Mouse (Mus musculus) lung, adult 2 months (tissue): Measurements from ENCODE around the gene Atoh7.

ENCODE experiments used
- CTCF ChIP-seq: fragments of 200-500 bp; IDR thresholded peaks from 2 replicates; pipeline ENCODE4 v1.5.1; 2011; ENCODE audit warnings: mild to moderate bottlenecking, low read length, control low read depth; ENCODE audit not compliant: insufficient read depth
- POLR2A ChIP-seq: fragments of 200-500 bp; IDR thresholded peaks from 2 replicates; pipeline ENCODE4 v1.6.1; 2011; ENCODE audit warnings: low read depth, mild to moderate bottlenecking, control low read depth, low read length, borderline replicate concordance; ENCODE audit errors: extremely low read depth

DNA sequence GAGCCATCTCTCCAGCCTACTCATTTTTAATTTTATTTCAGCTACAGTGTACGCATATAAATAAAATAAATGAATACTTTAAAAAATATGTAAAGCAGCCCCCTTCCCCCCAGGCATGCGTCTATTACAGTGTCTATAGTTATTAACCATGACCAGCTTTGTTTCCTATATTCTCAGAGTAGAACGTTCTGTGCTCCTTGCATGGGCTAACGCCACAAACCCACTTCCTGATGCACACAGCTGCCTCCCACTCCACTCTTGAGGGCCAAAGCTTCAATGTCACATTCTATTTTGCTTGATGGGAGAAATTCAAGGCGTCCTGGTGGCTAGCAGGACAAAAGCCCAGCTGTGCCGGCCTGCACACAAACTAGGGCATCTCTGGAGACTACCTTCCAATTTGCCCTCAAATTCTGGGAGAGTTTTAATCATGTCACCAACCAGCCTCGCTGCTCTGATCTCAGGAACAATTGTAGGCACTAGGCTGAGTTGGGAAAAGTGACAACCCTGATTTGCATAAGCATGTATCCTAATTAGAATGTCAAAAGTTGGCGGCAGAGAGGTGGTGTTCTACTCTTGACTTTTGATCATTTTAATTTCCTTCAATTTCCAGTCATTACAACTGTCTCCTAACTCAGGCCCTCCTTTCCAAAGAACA is 10.2 kb upstream of the Atoh7 start:
- TF ChIP-seq POLR2A (no peak), CTCF (no peak)
